Mouse (Mus musculus) ZHBTc4 (cell line): Measurements from ENCODE around the gene Tceanc2.
"Not testable (repeated sequence)": the region's sequence is repeated elsewhere in the genome, so short reads cannot be mapped to it uniquely, and the experiment has no call there.

Experiments used
- DNase-seq: peaks from one replicate; pipeline ENCODE4 v3.0.0-alpha.2; 2011; ENCODE audit warnings: low read depth, low spot score

The Tceanc2 gene

GRCm38 (mm10) chr4:107126891-107127524 lies 51.9 kb downstream of the Tceanc2 start:
- no peak for DNase-seq

- DNase-seq: no peak
These were observed 52.5 kb downstream of the Tceanc2 start for GRCm38 (mm10) chr4:107126389-107126788.

- DNase-seq: no peak
These were observed 53.8 kb downstream of the Tceanc2 start for GRCm38 (mm10) chr4:107125101-107125500.

GRCm38 (mm10) chr4:107124376-107124775 lies 54.5 kb downstream of the Tceanc2 start:
- no peak for DNase-seq

- DNase-seq: no peak
These were observed 57.6 kb downstream of the Tceanc2 start for GRCm38 (mm10) chr4:107121165-107121943.

- no peak for DNase-seq
These were observed 58.2 kb downstream of the Tceanc2 start for GRCm38 (mm10) chr4:107120676-107121075.

- no peak for DNase-seq
These were observed 59.9 kb downstream of the Tceanc2 start for GRCm38 (mm10) chr4:107119056-107119455.

GRCm38 (mm10) chr4:107117741-107118385 lies 61.1 kb downstream of the Tceanc2 start:
- no peak for DNase-seq

- no peak for DNase-seq
These were observed 64.6 kb downstream of the Tceanc2 start for GRCm38 (mm10) chr4:107114278-107114677.

- DNase-seq: not testable (repeated sequence)
These were observed 69.7 kb downstream of the Tceanc2 start for GRCm38 (mm10) chr4:107109181-107109580.

GRCm38 (mm10) chr4:107108291-107108731 lies 70.6 kb downstream of the Tceanc2 start:
- peak; percentile 54 for DNase-seq

- no peak for DNase-seq
These were observed 72.1 kb downstream of the Tceanc2 start for GRCm38 (mm10) chr4:107106777-107107176.

- no peak for DNase-seq
These were observed 76.7 kb downstream of the Tceanc2 start for GRCm38 (mm10) chr4:107102220-107102619.

- DNase-seq: peak; percentile 66
These were observed 80.0 kb downstream of the Tceanc2 start for GRCm38 (mm10) chr4:107098791-107099525.

GRCm38 (mm10) chr4:107098375-107098774 lies 80.5 kb downstream of the Tceanc2 start:
- DNase-seq: no peak

GRCm38 (mm10) chr4:107097871-107098270 lies 81.0 kb downstream of the Tceanc2 start:
- peak; percentile 42 for DNase-seq

- no peak for DNase-seq
These were observed 82.0 kb downstream of the Tceanc2 start, which contains the start of gene Cdcp2 for GRCm38 (mm10) chr4:107096841-107097373. Cdcp2 (plus strand) TSS chr4:107096891.

- no peak for DNase-seq
These were observed 82.9 kb downstream of the Tceanc2 start for GRCm38 (mm10) chr4:107096043-107096442.

GRCm38 (mm10) chr4:107094484-107095187 lies 84.3 kb downstream of the Tceanc2 start:
- DNase-seq: peak; percentile 60

GRCm38 (mm10) chr4:107091696-107092095 lies 87.2 kb downstream of the Tceanc2 start:
- DNase-seq: no peak

- DNase-seq: no peak
These were observed 94.1 kb downstream of the Tceanc2 start for GRCm38 (mm10) chr4:107084858-107085257.
